Mouse (Mus musculus): ENCODE results near the gene Mdfic.

- TF ChIP-seq CTCF (IDR thresholded peaks at IDR 0.05; ENCODE audit: control insufficient read depth, insufficient read depth, insufficient read length): no peak
- TF ChIP-seq USF1 (IDR thresholded peaks at IDR 0.05; ENCODE audit: low read depth): no peak
- no peak for TF ChIP-seq MAX (IDR thresholded peaks at IDR 0.05)
- no peak for TF ChIP-seq CEBPB (IDR thresholded peaks at IDR 0.05; ENCODE audit: low read depth)
- no peak for TF ChIP-seq MYOG (IDR thresholded peaks at IDR 0.05; ENCODE audit: control insufficient read depth, extremely low read depth, insufficient read length)
These were observed 86.9 kb downstream of the Mdfic start for GRCm38 (mm10) chr6:15807382-15807781.
